Mouse (Mus musculus) limb, embryonic 13.5 days (tissue): Measurements from ENCODE around the gene Aldoc. TPM values are rescaled to one million over a fixed set of nuclear protein-coding genes. Genes with fewer than 3 reads are reported as not detected.

Experiments used
- ATAC-seq: fragments of 200-750 bp; cut with Nextera tagmentation; 2 replicates; pipeline ENCODE4 v1.8.0; 2017; ENCODE audit warnings: low read depth, moderate number of reproducible peaks, moderate TSS enrichment; ENCODE audit not compliant: low FRiP score
- H3K27ac ChIP-seq: fragments of 300-500 bp; sonication (generic); 2 replicates; pipeline ENCODE4 v1.5.1; 2015; ENCODE audit warnings: inconsistent platforms, mild to moderate bottlenecking, moderate library complexity
- H3K27me3 ChIP-seq: fragments of 300-500 bp; sonication (generic); 2 replicates; pipeline ENCODE4 v1.6.1; 2015; ENCODE audit warnings: mild to moderate bottlenecking, inconsistent platforms
- H3K36me3 ChIP-seq: fragments of 300-500 bp; sonication (generic); 2 replicates; pipeline ENCODE4 v1.6.1; 2015; ENCODE audit warnings: inconsistent platforms, mild to moderate bottlenecking, moderate library complexity
- H3K4me1 ChIP-seq: fragments of 300-500 bp; sonication (generic); 2 replicates; pipeline ENCODE4 v1.6.1; 2015; ENCODE audit warnings: inconsistent platforms
- H3K4me2 ChIP-seq: fragments of 300-500 bp; sonication (generic); replicated peaks from 2 replicates; pipeline ENCODE4 v1.6.1; 2015; ENCODE audit warnings: inconsistent platforms, mild to moderate bottlenecking, moderate library complexity
- H3K4me3 ChIP-seq: fragments of 300-500 bp; sonication (generic); 2 replicates; pipeline ENCODE4 v1.5.1; 2015; ENCODE audit warnings: moderate library complexity, mild to moderate bottlenecking, inconsistent platforms
- H3K9ac ChIP-seq: fragments of 300-500 bp; sonication (generic); 2 replicates; pipeline ENCODE4 v1.6.1; 2015; ENCODE audit warnings: mild to moderate bottlenecking, inconsistent platforms
- H3K9me3 ChIP-seq: fragments of 300-500 bp; sonication (generic); 2 replicates; pipeline ENCODE4 v1.6.1; 2016; ENCODE audit warnings: inconsistent platforms
- WGBS: fragments of 180-500 bp; shearing (Covaris S2); methylation state at CpG from one replicate; pipeline ENCODE4 v1.1.7; 2015; 5-methylcytosine and 5-hydroxymethylcytosine counted together
- polyA plus RNA-seq: library from polyadenylated mRNA; unstranded; fragments of >200 nt; fragmentation: Nextera tagmentation; extraction: Ambion mirVana; gene quantifications from 2 replicates; pipeline ENCODE4 v1.2.1, GENCODE M21; 2015

The Aldoc gene
- polyA plus RNA-seq, 1 experiment from 2014 or later: 6.5 TPM

DNA sequence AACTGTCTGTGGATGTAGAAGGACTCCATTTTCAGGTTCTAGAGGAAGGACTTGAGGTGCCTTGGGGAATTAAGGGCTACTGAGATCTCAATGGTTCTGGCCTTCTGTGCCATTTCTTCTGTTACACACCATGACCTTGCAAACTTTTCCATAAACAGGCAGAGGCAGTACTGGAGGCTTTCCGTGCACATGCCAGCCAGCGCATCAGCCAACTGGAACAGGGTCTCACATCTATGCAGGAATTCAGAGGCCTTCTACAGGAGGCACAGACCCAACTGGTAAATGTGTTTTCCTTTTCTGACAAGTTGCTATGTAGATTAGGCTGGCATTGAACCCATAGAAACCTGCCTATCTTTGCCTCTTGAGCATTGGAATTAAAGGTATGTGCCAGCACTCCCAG lies 9.1 kb upstream of the Aldoc start:
- ATAC-seq: no peak
- Histone ChIP-seq H3K4me3 (no peak overlapping the region), H3K4me1 (no peaks in the 10 kb centered on the region), H3K4me2 (no peak overlapping the region), H3K27ac (no peak overlapping the region), H3K27me3 (no peaks in the 10 kb centered on the region), H3K9me3 (no peaks in the 10 kb centered on the region), H3K9ac (no peak overlapping the region), H3K36me3 (peaks cover 93% of the 10 kb centered on the region)
- WGBS: 94% methylated on average over 2 of the region's 2 CpGs

DNA sequence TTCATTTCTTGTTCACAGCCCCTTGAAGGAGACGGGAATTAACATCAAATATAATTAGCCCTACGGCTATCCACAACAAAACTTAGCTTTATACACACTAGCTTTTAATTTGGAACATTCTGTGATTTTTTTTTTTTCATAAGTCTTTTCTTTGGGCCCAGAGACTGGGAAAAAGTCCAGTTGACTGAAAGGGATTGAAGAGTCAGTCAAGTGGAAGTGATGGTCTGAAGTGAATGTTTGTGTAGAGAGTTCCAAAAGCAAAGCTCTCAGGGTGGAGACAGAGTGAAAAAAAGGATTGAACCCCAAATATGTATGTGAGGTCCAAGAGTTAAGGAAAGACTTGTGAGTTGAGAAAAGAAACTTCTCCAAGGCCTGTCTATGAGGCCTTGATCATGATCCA lies 4.4 kb upstream of the Aldoc start:
- Histone ChIP-seq H3K4me1 (peaks cover 24% of the 10 kb centered on the region), H3K36me3 (peaks cover 88% of the 10 kb centered on the region)

DNA sequence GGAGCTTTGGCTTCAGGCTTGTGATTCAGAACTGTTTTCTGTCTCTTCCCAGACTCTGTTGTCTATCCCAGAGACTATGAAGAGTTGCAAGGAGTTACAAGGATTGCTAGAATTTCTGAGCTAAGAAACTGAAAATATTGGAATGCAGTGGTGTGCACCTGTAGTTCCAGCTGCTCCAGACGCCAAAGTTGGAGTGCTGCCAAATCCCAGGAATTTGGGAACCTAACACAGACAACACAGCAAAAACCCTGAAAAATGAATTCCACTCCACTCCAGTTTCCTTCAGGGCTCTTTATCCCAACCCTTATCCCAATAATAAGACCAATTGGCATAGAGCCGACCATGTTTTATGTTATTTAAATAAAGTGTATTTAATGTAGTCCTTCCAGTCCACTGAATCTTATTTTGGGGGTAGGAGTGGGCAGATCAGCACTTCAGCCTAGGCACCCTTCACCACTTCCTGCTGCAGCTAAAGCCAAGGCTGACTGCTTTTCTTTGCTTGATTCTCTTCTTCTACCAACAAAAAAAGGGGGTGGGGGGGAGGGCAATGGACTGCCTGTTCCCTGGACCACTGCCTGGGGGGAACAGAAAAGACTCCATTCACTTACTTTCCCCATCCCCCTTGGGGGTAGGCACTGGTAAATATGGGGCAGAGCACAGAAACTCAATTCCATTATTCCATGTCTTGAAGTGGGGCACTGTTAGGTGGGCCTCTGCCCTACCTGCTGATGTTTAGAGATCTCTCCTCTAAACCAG lies 514 bp upstream of the Aldoc start:
- Histone ChIP-seq H3K9ac (peak overlapping the region; percentile 8; the same call in 1 of the 2 replicates), H3K27me3 (no peaks in the 10 kb centered on the region), H3K4me1 (peaks cover 27% of the 10 kb centered on the region), H3K4me2 (peak overlapping the region; percentile 47), H3K9me3 (no peaks in the 10 kb centered on the region), H3K27ac (peak overlapping the region; percentile 67; the same call in 1 of the 2 replicates), H3K4me3 (peak overlapping the region; percentile 15), H3K36me3 (peaks cover 56% of the 10 kb centered on the region)
- WGBS: 31% methylated on average over 2 of the region's 2 CpGs
- peak; percentile 44; the same call in 1 of the 2 replicates for ATAC-seq

More for the DNA sequence above, 4.4 kb upstream of the Aldoc start:
- Histone ChIP-seq H3K27me3 (no peaks in the 10 kb centered on the region), H3K27ac (no peak overlapping the region), H3K4me2 (no peak overlapping the region), H3K4me3 (no peak overlapping the region), H3K9ac (no peak overlapping the region), H3K9me3 (no peaks in the 10 kb centered on the region)
- 88% methylated on average over 2 of the region's 2 CpGs for WGBS
- ATAC-seq: no peak

DNA sequence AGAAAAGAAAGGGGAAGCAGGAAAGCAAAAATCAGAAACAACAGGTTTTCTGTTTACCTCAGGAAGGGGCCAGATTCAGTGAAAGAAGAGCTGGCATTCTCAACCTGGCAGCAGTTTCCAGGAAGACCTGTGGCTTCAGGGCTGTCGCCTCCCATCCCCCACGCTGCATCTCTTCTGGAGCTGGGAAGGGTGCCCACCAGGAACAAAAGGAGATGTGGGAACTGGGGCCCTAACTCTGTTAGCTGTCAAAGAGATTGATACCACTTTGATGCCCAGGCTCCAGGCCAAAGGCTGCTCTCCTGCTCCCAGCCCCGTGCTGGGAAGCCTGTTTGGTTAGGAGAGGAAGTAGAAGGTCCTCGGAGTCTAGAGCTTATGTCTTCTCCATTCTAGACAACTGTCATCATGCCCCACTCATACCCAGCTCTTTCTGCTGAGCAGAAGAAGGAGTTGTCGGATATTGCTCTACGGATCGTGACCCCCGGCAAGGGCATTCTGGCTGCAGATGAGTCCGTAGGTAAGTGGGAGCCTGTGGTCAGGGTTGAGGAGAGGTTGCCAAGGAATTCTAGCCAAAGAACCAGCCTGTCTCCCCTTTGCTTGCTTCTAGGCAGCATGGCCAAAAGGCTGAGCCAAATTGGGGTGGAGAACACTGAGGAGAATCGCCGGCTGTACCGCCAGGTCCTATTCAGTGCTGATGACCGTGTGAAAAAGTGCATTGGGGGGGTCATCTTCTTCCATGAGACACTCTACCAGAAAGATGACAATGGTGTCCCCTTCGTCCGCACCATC lies 1.4 kb downstream of the Aldoc start:
- no peaks in the 10 kb centered on the region for H3K27me3 ChIP-seq
- H3K9ac ChIP-seq: no peak overlapping the region
- H3K4me2 ChIP-seq: no peak overlapping the region
- no peaks in the 10 kb centered on the region for H3K9me3 ChIP-seq
- H3K4me3 ChIP-seq: no peak overlapping the region
- WGBS: 84% methylated on average over 15 of the region's 15 CpGs
- no peak overlapping the region for H3K27ac ChIP-seq
- no peak for ATAC-seq
- H3K4me1 ChIP-seq: peaks cover 32% of the 10 kb centered on the region
- peaks cover 37% of the 10 kb centered on the region for H3K36me3 ChIP-seq

DNA sequence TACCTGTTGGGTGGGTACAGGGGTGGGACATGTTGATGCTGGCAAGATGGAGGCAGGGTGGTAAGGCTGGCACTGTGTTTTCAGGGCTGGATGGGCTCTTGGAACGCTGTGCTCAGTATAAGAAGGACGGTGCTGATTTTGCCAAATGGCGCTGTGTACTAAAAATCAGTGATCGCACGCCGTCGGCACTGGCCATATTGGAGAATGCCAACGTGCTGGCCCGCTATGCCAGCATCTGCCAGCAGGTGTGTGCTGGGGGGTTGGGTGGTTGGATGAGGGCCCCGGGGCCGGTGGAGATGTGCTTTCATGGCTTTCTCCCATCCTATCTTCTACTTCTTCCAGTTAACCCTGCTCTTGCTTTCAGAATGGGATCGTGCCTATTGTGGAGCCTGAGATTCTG lies 2.2 kb downstream of the Aldoc start:
- no peaks in the 10 kb centered on the region for H3K9me3 ChIP-seq
- ATAC-seq: no peak
- H3K4me2 ChIP-seq: no peak overlapping the region
- H3K27ac ChIP-seq: no peak overlapping the region
- peaks cover 29% of the 10 kb centered on the region for H3K36me3 ChIP-seq
- H3K27me3 ChIP-seq: no peaks in the 10 kb centered on the region
- no peak overlapping the region for H3K9ac ChIP-seq
- no peak overlapping the region for H3K4me3 ChIP-seq
- 91% methylated on average over 12 of the region's 12 CpGs for WGBS
- peaks cover 34% of the 10 kb centered on the region for H3K4me1 ChIP-seq

DNA sequence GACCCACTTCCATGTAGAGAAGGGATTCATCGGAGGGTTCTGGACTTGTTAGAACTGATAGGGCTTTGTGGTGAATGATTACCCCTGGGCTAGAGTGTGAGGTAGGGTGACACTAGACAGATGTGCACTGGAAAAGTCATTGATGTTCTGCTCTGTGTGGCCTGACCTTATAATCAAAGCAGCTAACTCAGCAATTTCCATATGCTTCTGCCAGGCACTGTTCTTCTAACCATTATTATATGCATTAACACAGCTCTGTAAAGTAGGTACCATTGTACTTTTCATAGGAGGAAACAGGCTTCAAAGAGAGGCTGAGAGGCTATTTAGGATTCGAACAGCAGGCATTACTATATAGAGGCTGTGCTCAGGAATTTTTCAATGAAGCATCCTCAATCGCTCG lies 4.4 kb downstream of the Aldoc start:
- H3K4me2 ChIP-seq: no peak overlapping the region
- ATAC-seq: no peak
- peaks cover 23% of the 10 kb centered on the region for H3K4me1 ChIP-seq
- no peak overlapping the region for H3K4me3 ChIP-seq
- WGBS: 88% methylated on average over 4 of the region's 4 CpGs
- no peaks in the 10 kb centered on the region for H3K9me3 ChIP-seq
- no peaks in the 10 kb centered on the region for H3K27me3 ChIP-seq
- H3K36me3 ChIP-seq: peaks cover 14% of the 10 kb centered on the region
- no peak overlapping the region for H3K27ac ChIP-seq
- H3K9ac ChIP-seq: no peak overlapping the region

DNA sequence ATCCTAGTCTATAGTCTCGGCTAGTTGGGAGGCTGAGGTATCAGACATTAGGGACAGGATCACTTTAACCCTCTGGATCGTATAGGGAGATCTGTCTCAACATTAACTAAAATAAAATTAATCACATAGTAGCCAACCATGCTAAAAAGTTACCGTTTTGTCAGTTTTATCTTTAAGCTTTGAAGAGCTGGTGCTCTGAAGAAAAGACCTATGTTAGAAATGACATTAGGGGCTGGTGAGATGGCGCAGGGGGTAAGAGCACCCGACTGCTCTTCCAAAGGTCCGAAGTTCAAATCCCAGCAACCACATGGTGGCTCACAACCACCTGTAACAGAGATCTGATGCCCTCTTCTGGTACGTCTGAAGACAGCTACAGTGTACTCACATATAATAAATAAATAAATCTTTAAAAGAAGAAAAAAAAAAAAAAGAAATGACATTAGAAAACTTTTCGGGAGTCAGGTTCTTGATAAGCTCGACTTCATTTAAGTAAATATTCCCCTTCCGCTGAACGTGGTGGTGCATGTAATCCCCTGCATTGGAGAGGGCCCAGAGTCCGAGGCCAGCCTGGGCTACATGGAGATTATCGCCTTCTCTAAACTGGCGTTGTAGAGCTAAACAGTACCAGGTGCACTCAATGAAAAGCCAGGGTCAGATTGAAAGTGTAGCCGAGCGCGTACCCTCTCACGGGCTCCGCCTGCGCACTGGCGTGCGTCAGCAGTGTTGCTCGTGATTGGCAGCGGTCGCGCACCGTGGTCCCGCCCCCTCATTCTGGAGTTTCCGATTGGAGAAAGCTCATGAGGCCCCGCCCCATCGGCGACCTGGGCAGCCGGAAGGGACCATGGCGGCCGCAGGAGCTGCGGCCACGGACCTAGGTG lies 5.1 kb downstream of the Aldoc start, which contains the start of gene Pigs:
Gene Pigs (plus strand): TSS at position 782 of the 878 bp plus-strand sequence.
- 13% methylated on average over 37 of the region's 37 CpGs for WGBS
- no peaks in the 10 kb centered on the region for H3K9me3 ChIP-seq
- no peak within 1 kb of the TSS for H3K27ac ChIP-seq
- H3K4me1 ChIP-seq: peaks cover 16% of the 10 kb centered on the region
- H3K36me3 ChIP-seq: peaks cover 18% of the 10 kb centered on the region
- peak within 1 kb of the TSS; percentile 89 for H3K9ac ChIP-seq
- ATAC-seq: peak; percentile 97
- peak within 1 kb of the TSS; percentile 92 for H3K4me2 ChIP-seq
- peak within 1 kb of the TSS; percentile 86 for H3K4me3 ChIP-seq
- no peaks in the 10 kb centered on the region for H3K27me3 ChIP-seq

DNA sequence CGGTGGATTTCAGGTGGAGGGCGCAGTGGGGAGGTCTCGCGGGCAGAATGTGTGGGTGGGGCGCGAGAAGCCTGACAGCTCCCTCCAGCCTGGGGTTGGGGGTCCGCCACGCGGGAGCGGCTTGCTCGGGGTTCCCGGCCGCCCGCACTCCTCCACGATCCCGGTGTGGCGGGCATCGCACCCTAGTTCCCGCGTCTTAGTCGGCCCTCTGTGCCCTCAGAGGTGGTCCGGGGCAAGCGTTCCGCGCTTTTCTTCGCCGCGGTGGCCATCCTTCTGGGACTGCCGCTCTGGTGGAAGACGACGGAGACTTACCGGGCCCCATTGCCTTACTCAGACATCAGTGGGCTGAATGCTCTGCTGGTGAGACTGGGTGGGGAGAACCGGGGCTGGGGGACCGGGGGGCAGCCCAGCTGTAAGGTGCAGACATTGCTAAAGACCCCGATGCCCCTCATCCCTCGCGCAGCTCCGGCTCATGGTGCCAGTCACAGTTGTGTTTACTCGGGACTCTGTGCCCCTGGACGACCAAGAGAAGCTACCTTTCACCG lies 5.8 kb downstream of the Aldoc start:
- Histone ChIP-seq H3K4me2 (peak overlapping the region; percentile 92), H3K4me3 (peak overlapping the region; percentile 86), H3K9ac (peak overlapping the region; percentile 89), H3K9me3 (no peaks in the 10 kb centered on the region), H3K36me3 (peaks cover 25% of the 10 kb centered on the region), H3K4me1 (peaks cover 9% of the 10 kb centered on the region), H3K27me3 (no peaks in the 10 kb centered on the region), H3K27ac (no peak overlapping the region)
- ATAC-seq: peak; percentile 70; the same call in 1 of the 2 replicates
- under 1% methylated on average over 41 of the region's 41 CpGs for WGBS

DNA sequence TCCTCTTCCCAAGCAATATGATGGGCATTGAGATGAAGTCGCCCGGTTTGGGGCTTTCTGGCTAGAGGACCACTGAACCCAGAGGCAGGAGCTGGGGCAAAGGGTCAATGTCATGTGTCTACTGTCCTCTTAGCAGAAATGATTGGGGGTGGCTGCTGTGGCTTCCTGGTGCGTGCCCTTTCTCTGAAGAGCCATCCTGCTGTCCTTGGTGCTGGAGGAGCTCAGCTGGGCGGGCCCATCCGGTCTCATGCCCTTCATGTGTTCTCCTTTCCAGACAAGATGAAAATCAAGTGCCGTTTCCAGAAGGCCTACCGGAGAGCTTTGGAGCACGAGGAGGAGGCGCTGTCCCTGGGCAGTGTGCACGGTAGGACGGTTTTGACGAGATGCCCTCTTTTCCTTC lies 9.9 kb downstream of the Aldoc start:
- 96% methylated on average over 12 of the region's 12 CpGs for WGBS
- Histone ChIP-seq H3K9ac (no peak overlapping the region), H3K4me3 (no peak overlapping the region), H3K4me1 (peaks cover 7% of the 10 kb centered on the region), H3K36me3 (peaks cover 58% of the 10 kb centered on the region), H3K9me3 (no peaks in the 10 kb centered on the region), H3K27me3 (no peaks in the 10 kb centered on the region), H3K27ac (no peak overlapping the region), H3K4me2 (no peak overlapping the region)
- no peak for ATAC-seq

DNA sequence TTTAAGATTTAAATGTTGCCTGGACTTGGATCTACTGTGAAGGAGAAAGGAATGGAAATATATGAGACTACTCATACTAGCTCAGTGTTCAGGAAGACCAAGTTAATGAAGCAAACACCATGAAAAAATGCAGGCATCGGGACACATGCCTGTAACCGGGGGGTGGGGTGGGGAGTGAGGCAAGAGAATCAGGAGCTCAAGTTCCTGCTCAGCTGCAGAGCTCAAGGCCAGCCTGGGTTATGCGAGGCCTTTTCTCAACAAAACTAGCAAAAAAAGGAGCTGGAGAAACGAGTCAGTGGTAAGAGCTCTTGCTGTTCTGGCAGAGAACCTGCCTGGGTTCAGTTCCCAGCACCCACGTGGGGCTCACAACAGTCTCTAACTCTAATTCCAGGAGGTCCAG lies 11.2 kb downstream of the Aldoc start:
- Histone ChIP-seq H3K4me1 (peaks cover 5% of the 10 kb centered on the region), H3K4me2 (no peak overlapping the region), H3K9ac (no peak overlapping the region), H3K9me3 (no peaks in the 10 kb centered on the region), H3K4me3 (no peak overlapping the region), H3K36me3 (peaks cover 66% of the 10 kb centered on the region), H3K27me3 (no peaks in the 10 kb centered on the region), H3K27ac (no peak overlapping the region)
- 91% methylated on average over 5 of the region's 5 CpGs for WGBS
- no peak for ATAC-seq

DNA sequence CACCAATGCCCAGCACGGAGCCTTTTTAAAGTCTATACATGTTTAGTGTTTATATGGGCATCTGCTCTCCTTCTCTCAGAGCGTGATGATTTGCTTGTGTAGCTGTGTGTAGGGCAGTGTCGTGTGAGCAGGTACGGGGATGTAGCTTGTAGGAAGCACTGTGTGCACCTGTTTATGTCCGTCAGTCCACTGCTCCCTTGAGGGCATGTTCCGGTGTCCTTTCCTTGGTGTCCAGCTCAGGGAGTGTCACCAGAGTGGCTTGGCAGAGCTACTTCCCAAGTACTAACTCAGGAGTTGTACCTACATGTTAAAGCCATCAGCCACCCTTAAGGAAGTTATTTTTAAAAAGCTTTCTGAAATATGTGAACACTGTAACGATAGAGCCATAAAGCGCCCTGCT lies 14.3 kb downstream of the Aldoc start:
- Histone ChIP-seq H3K4me1 (no peaks in the 10 kb centered on the region), H3K9ac (no peak overlapping the region; the same call in 1 of the 2 replicates), H3K4me2 (no peak overlapping the region), H3K4me3 (no peak overlapping the region), H3K36me3 (peaks cover 89% of the 10 kb centered on the region), H3K9me3 (no peaks in the 10 kb centered on the region), H3K27me3 (no peaks in the 10 kb centered on the region), H3K27ac (no peak overlapping the region)
- ATAC-seq: no peak
- 89% methylated on average over 8 of the region's 8 CpGs for WGBS
